Mouse (Mus musculus) embryo, embryonic 11.5 days (tissue): Measurements from ENCODE around the gene Ano3.
"Not testable (repeated sequence)": the region's sequence is repeated elsewhere in the genome, so short reads cannot be mapped to it uniquely, and the experiment has no call there.

Experiments
- DNase-seq: peaks from one replicate; pipeline ENCODE4 v3.0.0-alpha.2; 2012; ENCODE audit warnings: low read depth, low spot score

The Ano3 gene

DNA sequence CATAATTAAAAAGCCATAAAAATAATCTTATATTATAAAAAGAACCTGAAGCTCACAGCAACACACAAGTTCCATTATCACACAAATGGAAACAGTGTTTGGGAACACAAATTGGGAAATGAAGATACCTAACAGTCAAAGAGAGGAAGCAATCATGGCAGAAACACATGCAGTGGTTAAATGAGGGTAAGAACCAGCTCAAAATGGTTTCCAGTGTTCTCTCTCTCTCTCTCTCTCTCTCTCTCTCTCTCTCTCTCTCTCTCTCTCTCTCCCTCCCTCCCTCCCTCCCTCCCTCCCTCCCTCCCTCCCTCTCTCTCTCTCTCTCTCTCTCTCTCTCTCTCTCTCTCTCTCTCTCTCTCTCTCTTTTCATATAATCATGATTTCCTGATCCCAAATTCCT is at the start of gene Ano3:
Gene Ano3, minus strand, starts transcription at position 101 of the 400 bp plus-strand sequence.
- not testable (repeated sequence) for DNase-seq

DNA sequence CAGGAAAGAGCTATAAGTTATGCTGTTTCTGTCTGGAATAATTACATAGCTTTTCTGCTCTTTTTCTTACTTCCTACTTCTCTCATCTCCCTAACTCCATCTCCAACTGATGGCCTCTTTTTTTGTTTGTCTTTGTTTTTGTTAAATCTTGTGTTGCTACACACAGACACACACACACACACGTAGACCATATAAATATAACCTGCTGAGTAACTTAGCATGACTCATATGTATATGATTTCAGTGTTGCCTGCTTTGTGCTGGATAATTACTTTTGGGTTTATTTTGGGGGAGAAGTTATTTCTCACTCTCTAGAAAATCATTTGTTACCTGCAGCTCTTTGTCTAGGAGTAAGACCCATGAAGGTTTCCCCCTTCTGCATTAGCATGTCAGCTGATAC is 39.3 kb upstream of the Ano3 start:
- no peak for DNase-seq

DNA sequence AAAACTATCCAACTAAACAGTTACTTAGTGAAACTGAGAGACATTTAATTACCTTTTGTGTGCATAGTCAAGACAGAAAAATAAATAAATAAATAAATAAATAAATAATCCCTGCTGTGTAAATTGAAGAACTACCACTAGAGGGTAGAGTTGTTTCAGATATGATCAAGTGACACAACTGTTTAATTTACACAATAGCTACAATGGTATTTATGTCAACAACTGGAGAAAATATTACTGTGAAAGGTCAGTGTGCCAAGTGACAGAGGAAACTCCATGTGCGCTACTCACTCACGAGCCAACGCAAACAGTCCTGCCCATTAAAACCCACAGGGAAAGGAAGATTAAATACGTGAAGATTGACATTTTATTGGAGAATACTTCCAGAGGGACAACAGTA is 38.8 kb upstream of the Ano3 start:
- DNase-seq: no peak

DNA sequence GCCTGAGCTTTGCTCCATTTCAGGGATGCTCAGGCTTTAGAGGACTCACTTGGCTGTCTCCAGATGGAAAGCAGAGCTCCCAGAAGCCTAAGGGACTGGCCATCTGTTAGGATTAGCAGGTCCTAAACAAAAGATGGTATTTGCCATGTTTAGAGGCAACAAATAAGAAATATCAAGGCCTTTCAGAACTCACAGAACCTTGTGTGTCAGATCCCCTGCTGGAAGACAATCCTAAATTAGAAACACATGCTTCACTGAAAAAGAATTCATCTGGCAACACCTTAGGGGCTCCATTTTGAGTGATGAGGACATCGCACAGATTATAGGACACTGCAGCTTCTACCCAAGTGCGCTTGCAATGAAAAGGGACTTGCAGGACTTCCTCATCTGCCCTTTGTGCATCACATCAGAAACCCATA is 35.1 kb upstream of the Ano3 start:
- no peak for DNase-seq

DNA sequence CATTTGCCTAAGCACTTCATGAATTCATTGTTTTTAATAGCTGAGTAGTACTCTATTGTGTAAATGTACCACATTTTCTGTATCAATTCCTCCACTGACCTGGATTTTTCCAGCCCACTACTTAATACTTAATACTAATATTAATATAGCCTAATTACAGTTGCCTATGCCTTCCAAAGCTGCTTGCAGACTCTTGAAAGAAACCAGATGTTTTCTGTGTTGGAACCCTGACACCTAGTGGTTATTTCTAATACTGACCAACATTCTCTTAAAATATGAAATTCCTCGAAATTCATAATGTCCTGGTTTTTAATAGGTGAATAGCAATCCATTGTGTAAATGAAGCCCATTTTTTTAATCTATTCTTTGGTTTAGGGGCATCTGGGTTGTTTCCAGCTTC is 31.0 kb upstream of the Ano3 start:
- peak; percentile 14 for DNase-seq

DNA sequence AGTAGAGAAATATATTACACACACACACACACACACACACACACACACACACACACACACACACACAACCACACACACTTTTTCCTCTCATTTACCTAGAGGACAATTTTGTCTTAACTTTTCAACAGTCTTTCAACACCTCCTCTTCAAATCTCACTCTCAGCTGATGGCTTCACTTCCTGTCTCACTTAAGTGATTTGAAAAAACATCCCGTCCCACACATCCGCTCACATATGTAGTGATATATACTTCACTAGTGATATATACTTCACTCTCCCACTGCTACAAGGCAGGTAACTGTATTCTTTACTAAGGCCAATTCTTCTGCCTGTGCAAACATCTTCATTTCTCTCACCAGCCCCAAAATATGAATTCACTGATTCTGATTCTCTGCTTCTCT is 28.9 kb upstream of the Ano3 start:
- no peak for DNase-seq

DNA sequence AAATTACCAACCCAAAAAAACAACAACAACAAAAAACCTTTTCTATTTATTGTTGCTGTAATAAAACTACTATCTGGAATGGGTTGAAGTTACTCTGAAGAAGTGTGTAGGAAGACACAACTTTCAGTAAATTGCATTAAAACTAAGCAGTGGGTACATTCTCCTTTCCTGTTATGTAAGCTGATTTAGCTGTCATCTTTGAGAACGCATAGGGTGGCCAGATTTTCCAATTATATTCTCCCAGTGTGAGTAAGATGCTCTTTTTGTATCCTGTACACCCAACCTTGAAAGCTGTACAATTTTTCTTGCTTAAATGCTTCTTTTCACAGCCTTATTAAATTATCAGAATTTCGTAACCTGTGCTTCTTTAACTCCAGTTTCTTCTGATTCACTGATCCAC is 26.1 kb upstream of the Ano3 start:
- no peak for DNase-seq

DNA sequence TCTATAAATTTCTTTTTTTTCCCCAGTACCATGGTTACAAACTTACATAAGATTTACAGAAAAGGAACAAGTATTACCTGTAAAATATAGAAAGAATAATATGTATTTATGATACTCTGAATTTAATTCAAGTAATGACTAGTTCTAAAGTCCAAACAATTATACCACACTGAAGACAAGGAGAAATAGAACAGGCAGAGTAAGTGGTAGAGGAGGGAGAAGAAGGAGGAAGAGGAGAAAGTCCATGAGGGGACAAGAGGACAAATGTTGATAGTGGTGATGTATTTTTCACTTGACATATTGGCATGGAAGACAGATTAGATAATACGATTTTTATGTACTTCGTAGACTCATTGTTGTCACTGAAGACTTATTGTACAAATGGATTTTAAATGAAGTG is 19.4 kb upstream of the Ano3 start:
- no peak for DNase-seq

DNA sequence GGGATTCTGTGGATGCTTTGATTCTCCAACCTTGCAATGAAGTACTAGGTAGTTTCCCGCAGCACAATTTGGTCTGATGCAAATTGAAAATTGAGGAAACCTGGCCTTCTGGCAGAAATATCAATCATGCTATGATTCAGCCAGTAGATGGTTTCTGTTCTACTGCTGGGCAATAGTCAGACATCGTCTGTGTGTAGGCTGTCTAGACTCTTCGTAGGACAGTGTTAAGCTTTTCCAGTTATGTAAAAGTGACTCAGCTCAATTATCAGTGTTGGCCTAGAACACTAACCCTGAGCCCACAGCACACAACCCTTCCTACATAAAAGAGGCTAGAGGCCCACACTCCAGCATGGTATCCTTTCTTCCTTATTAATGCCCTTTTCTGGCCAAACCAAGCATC is 14.7 kb upstream of the Ano3 start:
- DNase-seq: no peak

DNA sequence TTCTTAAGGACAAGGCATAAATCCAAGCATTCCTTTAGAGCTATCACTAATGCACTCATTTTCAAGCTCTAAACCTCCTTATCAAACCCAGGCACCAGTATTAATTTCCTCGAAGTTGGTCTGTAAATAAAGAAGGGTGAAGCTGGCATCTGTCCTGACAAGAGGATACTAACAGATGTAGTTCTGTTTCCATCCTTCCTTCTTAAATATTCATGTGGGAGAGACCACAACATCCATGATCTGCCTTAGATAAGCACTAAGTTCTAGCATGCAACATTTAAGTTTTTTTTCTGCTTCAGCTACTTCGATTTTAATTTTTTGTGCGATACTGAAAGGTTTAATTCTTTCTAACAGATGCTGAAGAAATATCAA is 305 bp downstream of the Ano3 start:
- DNase-seq: no peak

DNA sequence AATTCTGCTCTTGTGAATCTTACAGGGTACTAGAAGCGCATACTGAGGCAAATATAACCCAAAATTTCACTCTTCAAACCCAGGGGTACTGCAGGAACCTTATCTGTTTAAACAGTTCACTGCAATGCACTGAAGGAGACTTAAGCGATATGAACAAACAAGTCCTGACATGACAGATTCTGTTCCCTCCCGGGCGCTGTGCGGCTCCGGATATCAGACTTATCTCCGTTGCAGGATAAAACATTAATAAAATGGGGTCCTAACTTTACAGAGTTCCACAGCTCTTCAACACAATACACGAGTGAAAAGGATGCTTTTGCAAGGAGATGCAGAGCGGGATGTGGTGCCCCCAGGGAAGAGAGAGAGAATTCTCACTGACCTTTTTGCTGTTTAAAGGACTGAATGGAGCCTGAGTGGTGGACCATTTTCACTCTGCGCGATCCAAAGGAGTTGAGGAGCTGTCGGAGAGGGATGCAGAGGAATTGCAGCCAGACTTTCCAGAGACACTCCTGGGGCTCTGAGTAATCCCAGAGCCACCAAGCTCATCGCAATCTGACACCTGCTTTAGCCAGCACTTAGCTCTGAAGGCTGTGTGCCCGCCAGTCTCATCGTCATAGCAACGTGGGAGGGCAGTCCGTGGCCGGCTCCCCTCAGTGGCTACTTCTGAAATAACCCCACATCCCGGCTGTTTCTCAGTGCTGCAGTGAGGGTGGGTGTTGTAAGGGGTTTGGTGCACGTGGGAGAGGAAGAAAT is 868 bp downstream of the Ano3 start:
- DNase-seq: peak; percentile 26

DNA sequence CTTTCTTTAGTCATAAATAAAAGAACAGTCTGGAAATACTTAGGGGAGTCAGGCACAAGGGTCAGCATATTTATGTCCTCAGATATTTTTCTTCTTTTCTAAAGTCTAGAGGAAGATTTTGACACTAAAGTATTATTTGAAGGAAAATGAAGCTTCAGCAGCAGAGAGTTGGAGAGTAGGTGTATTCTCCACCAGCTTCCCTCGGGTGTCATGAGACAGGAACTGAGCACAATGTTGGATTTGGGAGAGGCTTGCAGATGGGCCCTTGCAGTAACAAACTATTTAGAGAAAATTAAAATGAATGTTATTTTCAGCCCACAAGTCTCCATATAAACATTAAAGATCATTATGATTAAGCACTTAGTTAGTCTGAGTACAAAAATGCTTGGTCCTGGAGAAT is 5.6 kb downstream of the Ano3 start:
- DNase-seq: no peak

DNA sequence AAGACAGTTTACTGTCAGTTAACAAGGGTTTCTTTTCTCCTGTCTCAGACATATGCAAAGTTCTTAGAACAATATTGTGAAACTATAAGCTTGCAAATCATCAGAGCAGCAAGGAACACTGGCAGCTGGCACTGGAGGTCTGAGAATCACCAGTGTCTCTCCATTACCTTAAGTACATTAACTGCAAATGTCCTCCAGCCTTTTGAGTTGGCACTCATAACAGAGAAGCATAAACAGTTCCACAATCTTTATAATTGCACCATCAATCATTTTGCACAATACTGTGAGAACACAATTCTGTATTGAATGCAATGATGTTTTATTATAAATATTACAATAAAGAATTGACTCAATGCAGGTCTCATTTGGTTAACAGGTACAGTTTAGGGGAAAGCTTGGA is 15.0 kb downstream of the Ano3 start:
- DNase-seq: no peak

DNA sequence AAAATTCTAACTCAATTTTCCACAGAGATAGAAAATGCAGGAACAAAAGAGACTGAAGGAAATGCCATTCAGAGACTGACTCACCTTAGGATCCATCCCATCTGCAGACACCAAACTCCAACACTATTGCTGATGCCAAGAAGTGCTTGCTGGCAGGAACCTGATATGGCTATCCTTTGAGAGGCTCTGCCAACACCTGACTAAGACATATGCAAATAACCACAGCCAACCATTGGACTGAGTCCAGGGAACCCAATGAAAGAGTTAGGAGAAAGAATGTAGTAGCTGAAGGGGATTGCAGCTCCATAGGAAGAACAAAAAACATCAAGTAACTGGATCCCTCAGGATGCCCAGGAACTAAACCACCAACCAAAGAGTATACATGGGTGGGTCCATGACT is 21.6 kb downstream of the Ano3 start:
- DNase-seq: no peak

DNA sequence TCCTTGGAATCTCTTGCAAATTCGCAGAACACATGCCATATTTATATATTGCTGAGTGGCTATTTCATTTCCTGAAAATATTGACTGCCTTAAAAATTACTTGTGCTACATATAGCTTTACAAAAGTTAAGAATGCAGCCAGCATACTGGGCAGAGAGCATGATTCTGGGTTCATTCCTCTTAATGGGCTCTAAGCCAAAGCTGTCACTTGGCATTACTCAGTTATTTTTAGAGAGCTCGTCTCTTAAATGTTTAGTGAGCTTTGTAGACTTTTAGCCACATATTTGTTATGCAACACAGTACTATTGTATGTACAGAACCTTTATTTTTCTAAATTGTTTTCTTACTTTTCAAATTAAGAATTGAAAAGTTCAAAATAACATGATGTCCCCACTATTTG is 41.2 kb downstream of the Ano3 start:
- no peak for DNase-seq

DNA sequence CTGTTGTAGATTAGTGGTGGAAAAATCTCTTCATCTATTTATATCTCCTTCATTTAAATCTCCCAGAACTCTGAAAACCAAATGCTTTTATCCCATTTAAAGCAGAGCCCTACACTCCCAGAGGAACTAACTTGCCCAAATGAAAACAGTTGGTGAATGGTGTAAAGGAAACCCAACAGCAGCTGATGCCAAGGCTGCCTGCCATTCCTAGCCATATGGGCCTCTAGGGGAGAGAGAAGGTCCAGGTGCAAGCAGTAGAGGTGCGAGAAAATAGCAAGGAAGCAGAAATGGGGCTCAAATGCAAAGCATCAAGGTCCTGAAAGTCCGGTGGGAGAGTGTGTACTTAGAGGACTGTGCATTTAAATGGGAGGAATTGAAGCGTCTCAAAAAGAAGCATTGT is 44.2 kb downstream of the Ano3 start:
- no peak for DNase-seq

DNA sequence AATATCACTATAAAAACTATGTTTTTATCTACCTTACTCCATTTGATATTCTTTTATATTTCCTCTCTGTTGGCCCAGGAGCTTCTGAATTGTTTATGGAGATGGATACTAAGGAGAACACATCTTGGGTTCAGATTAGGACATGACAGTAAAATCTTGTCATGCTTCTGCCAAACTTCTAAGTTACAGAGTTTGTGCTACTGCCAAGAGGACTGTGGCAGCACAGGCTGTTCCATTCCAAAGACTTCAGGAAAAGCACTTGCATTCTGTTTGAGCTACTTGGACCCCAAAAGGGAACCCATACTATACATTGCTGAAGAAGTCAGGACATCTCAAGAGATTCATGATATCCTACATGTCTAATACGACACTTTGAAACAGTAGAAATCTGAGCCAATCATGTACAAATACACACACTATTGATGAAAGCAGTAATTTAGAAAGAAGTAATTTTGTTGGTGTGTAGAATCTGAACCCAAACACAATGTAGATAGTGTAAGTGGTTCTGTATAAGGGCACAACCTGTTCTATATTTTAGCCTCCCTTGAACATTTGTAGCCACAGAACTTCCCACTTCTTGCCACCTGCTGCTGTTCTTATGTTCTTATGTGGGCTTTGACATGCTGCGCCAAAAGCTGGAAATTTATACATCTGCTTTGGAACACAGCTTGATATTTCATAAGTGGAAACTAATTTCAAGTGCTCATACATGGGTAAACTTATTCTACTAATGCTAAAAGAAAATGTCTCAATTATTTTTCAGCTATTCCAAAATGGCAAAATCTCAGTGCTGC is 54.0 kb downstream of the Ano3 start:
- DNase-seq: no peak

DNA sequence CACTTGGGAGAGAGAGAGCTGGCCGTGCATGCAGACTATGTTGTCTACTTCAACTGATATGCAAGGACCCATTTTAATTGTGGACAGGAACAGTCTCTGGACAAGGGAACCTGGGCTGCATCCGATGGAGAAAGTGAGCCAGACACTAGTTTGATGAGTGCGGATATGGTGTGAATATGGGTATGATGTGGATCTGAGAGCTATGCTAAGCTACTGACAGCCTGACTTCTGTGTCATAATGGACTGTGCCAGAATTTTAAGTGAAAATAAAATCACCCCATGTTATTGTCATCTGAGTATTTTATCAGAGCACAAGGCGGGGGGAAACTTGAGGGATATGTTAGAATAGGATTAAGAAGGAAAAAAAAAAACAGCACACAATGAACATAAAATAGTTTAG is 79.1 kb downstream of the Ano3 start:
- DNase-seq: no peak

DNA sequence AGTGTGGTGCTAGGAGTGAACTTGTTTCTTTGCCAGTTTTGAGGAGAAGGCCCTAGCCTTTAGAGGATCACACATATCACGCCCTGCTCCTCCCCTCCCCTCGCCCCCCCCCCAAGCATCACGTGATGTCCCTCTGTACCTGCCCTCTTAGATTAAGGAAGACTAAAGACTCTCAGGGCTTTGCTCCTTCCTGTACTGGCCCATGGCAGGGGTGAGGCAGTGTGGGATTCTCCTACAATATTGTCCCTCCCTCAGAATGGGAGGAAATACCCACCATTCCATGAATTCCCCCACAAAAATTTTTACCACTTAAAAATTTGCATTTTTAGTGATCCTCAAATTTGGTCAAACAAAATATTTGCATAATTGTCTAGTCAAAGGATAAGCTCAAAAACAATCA is 85.1 kb downstream of the Ano3 start:
- DNase-seq: no peak

DNA sequence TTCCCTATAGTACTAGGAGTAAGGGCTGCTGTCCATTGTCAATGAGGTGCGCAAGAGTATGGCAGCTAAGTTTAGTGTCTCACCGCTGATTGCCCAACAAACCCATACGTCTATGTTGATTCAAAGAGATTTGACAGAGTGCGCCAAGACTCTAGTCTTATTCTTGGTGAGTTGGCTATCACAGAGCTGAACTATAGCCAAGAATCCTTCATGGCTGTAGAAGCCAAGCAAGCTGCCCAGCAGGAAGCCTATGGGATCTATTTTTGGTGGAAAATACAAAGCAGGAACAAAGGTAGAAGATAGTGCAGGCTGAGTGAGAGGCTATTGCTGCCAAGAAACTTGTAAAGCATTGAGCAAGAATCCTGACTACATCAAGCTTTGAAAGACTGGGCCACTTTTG is 87.3 kb downstream of the Ano3 start:
- DNase-seq: no peak

DNA sequence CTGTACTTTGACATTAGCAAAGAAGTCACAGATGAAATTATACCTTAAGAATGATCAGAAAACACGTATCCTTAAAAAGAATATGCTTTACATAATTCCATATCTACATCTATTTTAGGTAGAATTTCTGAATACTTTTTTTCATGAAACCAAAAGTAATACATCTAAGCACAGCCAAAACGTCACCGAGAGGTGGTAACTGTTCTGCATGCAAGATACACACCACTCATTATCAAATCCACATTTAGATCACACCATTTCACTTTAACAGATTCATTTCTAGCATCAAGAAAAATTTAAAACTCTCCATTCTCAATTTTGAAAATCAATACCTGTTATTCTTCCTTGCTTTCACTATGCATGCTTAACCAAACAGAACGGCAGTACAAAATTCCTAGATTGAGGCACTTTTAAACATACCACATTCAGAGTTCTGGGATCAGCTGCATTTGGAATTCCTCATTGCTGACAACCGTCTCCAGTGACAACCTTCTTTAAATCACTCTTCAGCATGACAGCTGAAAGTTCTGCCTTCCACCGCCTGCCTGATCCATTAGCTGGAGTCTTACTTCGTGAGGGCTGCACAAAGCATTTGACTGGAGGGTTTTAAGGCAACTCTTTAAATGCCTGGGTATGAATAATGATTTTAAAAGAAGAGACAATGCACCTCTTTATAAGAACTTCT is 111.0 kb downstream of the Ano3 start:
- no peak for DNase-seq

DNA sequence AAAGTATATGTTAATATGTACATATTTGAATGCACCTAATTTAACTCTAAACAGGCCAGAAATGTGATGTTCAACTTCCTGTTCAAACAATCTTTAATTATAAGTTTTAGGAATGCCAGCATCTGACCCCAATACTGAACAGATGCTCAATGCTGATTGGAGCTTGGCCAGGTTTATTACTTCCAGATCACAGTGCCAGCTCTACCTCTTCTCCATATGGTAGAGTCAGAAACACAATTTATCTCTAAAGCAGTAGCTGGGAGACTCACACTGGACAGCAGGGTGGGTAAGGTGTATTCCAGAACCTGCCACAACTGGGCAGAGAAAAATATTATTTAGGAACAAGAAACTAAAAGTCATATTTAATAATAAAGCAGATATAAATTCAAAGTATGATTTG is 134.5 kb downstream of the Ano3 start:
- DNase-seq: no peak

DNA sequence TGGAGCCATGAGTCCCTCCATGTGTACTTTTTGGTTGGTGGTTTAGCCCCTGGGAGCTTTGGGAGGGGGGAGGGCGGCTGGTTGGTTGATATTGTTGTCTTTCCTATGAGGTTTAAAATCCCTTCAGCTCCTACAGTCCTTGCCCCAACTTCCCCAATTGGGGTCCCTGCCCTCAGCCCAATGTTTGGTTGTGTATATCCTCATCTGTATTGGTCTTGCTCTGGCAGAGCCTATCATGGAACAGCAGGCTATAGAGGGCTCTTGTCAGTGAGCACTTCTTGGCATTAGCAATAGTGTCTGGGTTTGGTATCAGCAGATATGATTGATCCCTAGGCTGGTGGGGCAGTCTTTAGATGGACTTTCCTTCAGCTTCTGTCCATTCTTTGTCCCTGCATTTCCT is 135.8 kb downstream of the Ano3 start:
- no peak for DNase-seq
